Mouse (Mus musculus): ENCODE results near the gene Obp2b. TPM values are rescaled to one million over a fixed set of nuclear protein-coding genes. Genes with fewer than 3 reads are reported as not detected.
"Not testable (repeated sequence)": the region's sequence is repeated elsewhere in the genome, so short reads cannot be mapped to it uniquely, and the experiment has no call there.

Gene Obp2b
- under 1 TPM in 2 of 4 experiments, not detected in 2; 0.72 to 0.74 TPM for total RNA-seq (2022)

DNA sequence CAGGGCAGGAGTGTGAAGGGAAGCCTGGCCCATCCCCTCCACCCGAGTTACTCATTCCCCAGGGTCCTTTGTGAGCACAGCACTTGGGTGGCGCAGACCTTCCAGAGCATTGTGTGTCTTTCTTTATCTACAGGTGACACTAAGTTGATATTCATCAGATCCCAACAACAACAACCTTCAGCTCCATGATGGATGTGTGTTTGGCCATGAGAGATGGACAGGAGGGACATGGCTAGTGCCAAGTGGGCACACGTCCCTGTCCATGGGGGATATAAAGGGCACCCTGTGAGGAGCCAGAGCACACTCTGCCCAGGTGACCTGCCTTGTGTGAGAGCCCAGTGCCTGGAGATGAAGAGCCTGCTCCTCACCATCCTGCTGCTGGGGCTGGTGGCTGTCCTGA lies at the start of gene Obp2b:
Obp2b (plus strand) TSS at position 301 of the 400 bp plus-strand sequence.
- DNase-seq (ENCODE audit: low spot score in 2 of 2) = not testable (repeated sequence)

DNA sequence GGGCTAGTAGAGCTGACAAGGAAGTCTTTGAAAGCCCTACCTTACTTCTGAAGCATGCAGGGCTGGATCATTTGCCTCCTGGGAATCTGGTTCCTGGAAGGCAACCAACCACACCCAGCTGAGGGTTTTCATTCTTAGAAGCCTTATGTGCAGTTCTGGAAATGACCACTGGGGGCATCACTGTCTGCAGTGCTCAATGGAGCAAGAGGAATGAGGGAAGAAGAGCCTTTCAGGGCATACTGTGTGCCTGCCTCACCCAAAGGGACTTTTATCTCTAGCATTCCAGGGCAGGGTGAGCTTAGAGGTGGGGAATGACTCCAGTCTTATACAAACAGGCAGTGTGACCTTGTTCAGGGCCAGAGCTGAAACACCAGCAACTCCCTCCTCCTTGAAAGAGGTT lies 42.2 kb upstream of the Obp2b start:
- peak in 1 of 2 experiments; percentile 30 for DNase-seq (ENCODE audit: low spot score in 2 of 2)

DNA sequence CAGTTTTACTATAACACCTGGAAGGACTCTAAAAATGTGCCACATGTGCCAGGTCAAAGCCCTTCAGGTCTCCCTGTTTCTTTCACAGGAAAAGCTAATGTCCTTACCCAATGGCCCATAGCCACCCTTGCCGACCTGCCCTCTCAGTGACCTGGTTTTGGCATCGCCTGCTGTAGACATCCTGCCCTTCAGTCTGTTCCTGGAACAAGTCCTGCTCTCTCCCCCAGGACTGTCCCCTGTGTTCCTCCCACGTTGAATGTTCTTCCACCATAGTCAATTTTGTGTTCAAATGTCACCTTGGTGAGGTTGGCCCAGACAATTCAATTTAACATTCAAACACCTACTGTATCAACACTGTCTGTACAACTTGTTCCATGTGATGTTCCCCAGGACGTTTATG lies 39.9 kb upstream of the Obp2b start:
- no peak for DNase-seq (ENCODE audit: low spot score in 2 of 2)

- no peak for DNase-seq (ENCODE audit: low spot score in 2 of 2)
Measured at GRCm38 (mm10) chr2:25698696-25699095, 38.1 kb upstream of the Obp2b start.

- DNase-seq (ENCODE audit: low spot score in 2 of 2) = not testable (repeated sequence)
Measured at GRCm38 (mm10) chr2:25699743-25700142, 37.1 kb upstream of the Obp2b start, which contains the start of gene Obp2a. Gene Obp2a (plus strand): TSS chr2:25700043.

GRCm38 (mm10) chr2:25701001-25701400 lies 35.8 kb upstream of the Obp2b start:
- no peak for DNase-seq (ENCODE audit: low spot score in 2 of 2)

DNA sequence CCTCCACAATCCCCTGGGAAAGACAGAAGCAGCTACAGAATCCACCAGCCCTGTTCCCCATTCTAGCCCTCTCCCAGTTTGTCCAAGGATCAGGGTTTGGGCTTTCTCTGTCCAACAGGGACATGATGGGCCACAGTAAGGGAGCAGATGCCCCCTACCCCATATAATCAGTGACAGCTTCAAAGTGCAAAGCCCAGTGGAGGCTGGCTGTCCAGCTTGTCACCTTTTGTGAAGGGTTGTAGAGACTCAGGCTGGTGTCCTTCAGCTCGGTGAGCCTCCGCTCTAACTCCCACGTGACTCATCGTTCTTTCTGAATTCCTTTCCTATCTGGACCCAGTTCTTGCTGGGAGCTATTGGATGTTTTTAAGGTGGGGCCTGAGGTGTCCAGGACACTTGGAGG lies 33.1 kb upstream of the Obp2b start:
- no peak for DNase-seq (ENCODE audit: low spot score in 2 of 2)

- peak; percentile 71 to 86 for DNase-seq (ENCODE audit: low spot score in 2 of 2)
Measured at GRCm38 (mm10) chr2:25706643-25707481, 29.9 kb upstream of the Obp2b start, which contains the start of gene Bmyc. Gene Bmyc (plus strand): TSS chr2:25706739.

GRCm38 (mm10) chr2:25708121-25708520 lies 28.7 kb upstream of the Obp2b start:
- peak in 1 of 2 experiments; percentile 45 for DNase-seq (ENCODE audit: low spot score in 2 of 2)

GRCm38 (mm10) chr2:25709056-25709455 lies 27.8 kb upstream of the Obp2b start:
- DNase-seq (ENCODE audit: low spot score in 2 of 2) = not testable (repeated sequence)

DNA sequence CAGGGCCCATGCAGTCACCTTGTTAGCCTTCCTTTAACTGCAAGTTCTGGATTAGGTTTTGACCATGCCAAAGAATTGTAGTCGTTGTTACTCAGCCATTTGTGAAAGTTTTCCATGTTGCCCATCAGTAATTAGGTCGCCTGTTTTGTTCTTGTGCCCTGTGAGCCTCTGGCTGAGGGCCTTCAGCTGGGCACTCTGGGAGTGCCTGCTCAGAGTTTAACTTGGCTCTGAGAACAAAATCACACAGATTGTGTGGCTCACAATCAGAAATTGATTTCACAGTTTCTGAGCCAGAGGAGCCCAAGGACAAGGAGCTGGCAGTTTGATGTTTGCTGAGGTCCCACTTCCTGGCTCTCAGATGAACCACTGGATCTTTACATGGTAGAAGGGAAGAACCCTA lies 27.0 kb upstream of the Obp2b start:
- DNase-seq (ENCODE audit: low spot score in 2 of 2) = not testable (repeated sequence)

DNA sequence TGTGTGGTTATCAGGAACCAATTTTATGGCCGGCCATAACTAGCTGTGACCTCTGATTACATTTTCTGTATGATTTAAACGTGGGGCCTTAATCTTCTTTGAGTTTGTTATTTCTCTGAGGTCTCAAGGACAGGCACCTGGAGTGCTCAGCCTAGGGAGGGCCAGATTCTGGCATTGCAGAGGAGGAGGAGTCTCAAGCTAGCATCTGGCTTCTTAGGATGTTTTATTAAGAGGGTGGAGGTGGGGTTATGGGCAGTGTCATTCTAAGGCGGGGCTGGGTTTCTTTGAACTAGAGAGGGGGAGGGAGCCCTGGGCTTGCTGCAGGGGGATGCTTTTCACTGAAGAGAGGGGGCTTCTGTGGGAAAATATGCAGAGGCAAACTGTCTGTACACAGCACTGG lies 25.2 kb upstream of the Obp2b start:
- not testable (repeated sequence) for DNase-seq (ENCODE audit: low spot score in 2 of 2)

DNA sequence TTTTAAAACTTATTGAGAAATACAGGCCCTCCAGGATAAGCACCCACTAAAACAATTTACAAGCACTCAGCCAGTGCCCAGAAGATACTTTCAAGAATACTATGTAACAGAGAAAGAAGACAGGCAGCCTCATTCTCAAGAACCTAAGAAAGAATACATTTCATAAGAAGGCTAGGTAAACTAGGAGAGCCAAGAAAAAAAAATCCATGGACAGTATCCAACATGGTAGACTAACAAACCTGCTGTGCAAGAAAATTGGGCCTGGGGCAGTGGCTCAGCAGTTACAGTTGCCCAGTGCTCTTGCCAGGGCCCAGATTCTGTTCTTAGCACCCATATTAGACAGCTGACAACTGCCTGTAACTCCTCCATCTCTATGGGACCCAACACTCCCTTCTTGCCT lies 19.6 kb upstream of the Obp2b start:
- no peak for DNase-seq (ENCODE audit: low spot score in 2 of 2)

DNA sequence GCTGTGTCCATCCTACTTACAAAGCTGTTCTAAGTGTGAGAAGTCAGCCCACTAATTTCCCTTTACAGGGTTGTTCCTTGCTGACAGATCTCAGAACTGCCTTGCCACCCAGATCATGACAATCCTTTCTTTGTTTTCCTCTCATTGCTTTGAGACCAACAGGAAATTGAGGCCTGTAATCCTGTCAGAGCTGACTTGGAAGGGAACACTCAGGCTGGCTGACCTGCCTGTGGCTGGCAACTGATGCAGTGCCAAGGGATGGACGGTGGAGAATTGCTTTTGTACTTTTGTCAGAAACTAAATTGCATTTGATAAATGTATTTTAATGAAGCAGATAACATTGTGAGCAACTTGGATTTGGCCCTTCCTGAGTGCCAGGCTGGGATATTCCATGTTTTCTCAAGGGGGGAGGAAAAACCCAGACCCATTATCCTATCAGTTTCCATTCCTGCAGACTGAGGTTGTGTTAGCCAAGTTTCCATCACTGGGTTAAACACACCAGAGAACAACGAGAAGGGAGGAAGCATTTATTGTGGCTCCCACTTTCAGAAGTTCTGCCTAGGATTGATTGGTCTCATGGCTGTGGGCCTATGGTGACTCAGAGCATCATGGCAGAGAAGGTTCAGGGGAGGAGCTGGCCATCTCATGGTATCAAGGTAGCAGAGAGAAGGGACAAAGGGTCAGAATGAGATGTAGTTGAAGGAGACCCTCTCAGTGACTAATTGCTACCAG lies 3.4 kb upstream of the Obp2b start:
- DNase-seq (ENCODE audit: low spot score in 2 of 2) = no peak

- no peak for DNase-seq (ENCODE audit: low spot score in 2 of 2)
Measured at GRCm38 (mm10) chr2:25741671-25742070, 4.9 kb downstream of the Obp2b start.

GRCm38 (mm10) chr2:25754201-25754600 lies 17.4 kb downstream of the Obp2b start:
- DNase-seq (ENCODE audit: low spot score in 2 of 2) = no peak

GRCm38 (mm10) chr2:25758064-25758625 lies 21.3 kb downstream of the Obp2b start:
- no peak for DNase-seq (ENCODE audit: low spot score in 2 of 2)

- DNase-seq (ENCODE audit: low spot score in 2 of 2) = no peak
Measured at GRCm38 (mm10) chr2:25765269-25765668, 28.5 kb downstream of the Obp2b start, which contains the start of gene Lcn3. Gene Lcn3 (plus strand): TSS chr2:25765569.

GRCm38 (mm10) chr2:25767764-25768163 lies 31.0 kb downstream of the Obp2b start:
- no peak for DNase-seq (ENCODE audit: low spot score in 2 of 2)

- DNase-seq (ENCODE audit: low spot score in 2 of 2) = no peak
Measured at GRCm38 (mm10) chr2:25773507-25773906, 36.7 kb downstream of the Obp2b start.

DNA sequence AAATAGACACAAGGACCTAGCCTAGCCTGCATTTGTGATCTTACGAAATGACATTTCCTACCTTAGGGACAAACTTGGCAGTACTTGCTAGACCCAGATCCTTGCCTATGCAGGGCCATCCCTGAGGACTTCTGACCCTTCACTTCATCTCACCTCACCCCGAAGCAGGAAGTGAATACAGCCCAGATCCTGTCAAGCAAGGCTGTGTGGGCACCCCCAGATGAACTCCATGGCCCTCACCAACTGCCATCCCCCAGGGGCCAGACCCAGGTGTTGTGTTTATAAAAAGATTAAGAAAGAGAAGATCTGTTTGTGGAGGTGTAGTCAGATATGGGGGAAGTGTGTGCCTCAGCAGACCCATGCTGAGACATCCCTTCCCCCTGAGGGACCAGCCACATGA lies 37.8 kb downstream of the Obp2b start:
- DNase-seq (ENCODE audit: low spot score in 2 of 2) = no peak

DNA sequence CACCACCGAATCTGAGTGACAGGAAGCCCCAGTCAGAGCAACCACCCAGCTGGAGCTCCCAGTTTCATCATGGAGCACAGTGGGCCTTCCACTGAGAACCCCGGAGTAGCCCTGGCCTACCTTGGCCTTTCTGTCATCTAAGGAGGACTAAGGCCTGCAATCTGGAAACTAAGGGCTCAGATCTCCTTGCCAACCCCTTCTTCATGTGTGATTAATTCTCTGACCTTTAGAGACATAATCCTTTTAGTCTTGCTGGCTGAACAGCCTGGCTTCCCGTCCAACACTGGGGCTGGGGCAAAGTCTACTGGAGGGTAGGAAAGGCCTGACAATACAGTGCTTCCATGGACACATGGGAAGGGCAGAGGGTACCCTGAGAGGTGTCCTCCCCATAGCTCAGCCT lies 39.2 kb downstream of the Obp2b start:
- no peak for DNase-seq (ENCODE audit: low spot score in 2 of 2)

All from left cerebral cortex, adult 8-10 months (tissue).